Mouse (Mus musculus) CH12.LX (cell line): ENCODE results near the gene Grk3.

Experiments
- EP300 ChIP-seq: IDR thresholded peaks from 2 replicates; pipeline ENCODE4 v1.6.1; 2011; ENCODE audit warnings: low read length, improper control_type of control experiment
- HCFC1 ChIP-seq: IDR thresholded peaks from 2 replicates; pipeline ENCODE4 v1.6.1; 2012; ENCODE audit warnings: low read depth, mild to moderate bottlenecking, inconsistent platforms, low read length, improper control_type of control experiment
- NELFE ChIP-seq: IDR thresholded peaks from 2 replicates; pipeline ENCODE4 v1.6.1; 2011; ENCODE audit warnings: low read depth, low read length, improper control_type of control experiment
- PAX5 ChIP-seq: IDR thresholded peaks from 2 replicates; pipeline ENCODE4 v1.6.1; 2012; ENCODE audit warnings: low read length, inconsistent platforms, mixed read lengths
- POLR2AphosphoS2 ChIP-seq: IDR thresholded peaks from 2 replicates; pipeline ENCODE4 v1.6.1; 2011; ENCODE audit warnings: low read depth, low read length, improper control_type of control experiment
- USF1 ChIP-seq: IDR thresholded peaks from 2 replicates; pipeline ENCODE4 v1.6.1; 2014; ENCODE audit warnings: low read depth, mild to moderate bottlenecking, inconsistent platforms, low read length, improper control_type of control experiment
- ZNF384 ChIP-seq: IDR thresholded peaks from 2 replicates; pipeline ENCODE4 v1.6.1; 2012; ENCODE audit warnings: low read depth, low read length, improper control_type of control experiment, inconsistent platforms

DNA sequence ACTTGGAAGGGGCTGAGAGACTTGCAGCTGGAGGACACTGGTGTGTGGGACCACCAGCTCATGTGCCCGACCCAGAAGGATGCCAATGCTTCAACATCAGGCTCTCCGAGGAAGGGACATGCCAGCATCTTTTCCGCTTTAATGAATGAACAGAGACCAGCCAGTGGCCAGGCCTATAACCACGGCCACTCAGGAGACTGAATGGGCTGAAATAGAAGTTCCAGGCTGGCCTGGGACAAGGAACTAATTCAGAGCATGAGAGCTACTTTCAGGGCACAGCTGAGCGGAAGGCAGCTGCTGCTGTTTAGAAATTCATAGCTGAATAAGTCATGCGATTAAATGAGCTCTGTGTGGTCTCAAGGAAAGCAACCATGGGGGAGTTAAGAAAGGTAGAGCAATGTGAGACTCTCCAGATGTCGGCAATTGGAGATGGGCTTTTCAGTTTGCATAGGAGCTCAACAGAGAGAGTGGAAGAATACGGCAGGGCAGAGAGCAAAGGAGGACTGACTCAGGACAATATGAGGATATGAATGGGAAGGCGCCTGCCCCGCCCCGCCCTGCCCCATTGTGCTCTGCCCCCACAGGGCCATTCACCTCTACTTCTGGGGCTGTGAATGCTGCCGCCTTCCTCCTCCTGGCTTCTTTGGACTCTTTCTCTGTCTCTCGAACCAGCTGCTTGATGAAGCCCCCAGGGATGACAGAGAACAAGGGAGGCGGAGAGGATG, 138.0 kb downstream of the Grk3 start:
- TF ChIP-seq USF1 (no peak), ZNF384 (no peak), PAX5 (no peak), HCFC1 (no peak), EP300 (no peak), NELFE (no peak), POLR2AphosphoS2 (no peak)
